Mouse (Mus musculus): ENCODE measurements around the gene Ghrhr.

- TF ChIP-seq EP300 (IDR thresholded peaks at IDR 0.05; ENCODE audit: low read depth) (no peak), CTCF (IDR thresholded peaks at IDR 0.05; ENCODE audit: low read depth) (no peak)
These were observed 28.4 kb downstream of the Ghrhr start for GRCm38 (mm10) chr6:55404421-55404990.
